Mouse (Mus musculus): ENCODE data around the gene Rab8b. TPM values are rescaled to one million over a fixed set of nuclear protein-coding genes. Genes with fewer than 3 reads are reported as not detected.

Rab8b gene
- polyA plus RNA-seq, 1 experiment from 2014 or later = 26.9 TPM

DNA sequence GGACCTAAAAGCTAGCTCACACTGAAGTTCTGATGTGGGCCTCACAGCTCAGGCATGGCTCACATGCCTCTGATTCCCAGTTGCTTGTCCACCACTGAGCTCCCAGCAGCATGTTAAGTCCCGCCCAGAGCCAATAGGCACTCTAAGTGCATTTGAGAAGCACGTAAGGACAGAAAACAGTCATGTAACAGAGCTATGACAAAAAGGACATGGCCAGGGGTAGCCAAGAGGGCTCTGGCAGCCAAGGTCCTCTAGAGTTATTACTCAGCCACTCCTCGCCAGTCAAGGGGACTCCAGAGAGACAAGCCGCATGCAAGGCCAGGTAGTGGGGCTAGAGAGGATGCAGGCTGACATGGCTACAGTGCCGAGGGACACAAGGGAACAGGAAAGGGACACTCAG is 60.0 kb downstream of the Rab8b start:
- WGBS = 94% methylated on average over 5 of the region's 5 CpGs
- Histone ChIP-seq H3K9me3 (ENCODE audit: control insufficient read depth, low read length) (no peaks in the 10 kb centered on the region), H3K4me3 (ENCODE audit: low read depth, low read length) (no peak overlapping the region), H3K9ac (ENCODE audit: low read length) (no peak overlapping the region), H3K4me2 (ENCODE audit: low read depth) (no peak overlapping the region), H3K27ac (ENCODE audit: low read depth, low read length) (no peak overlapping the region), H3K27me3 (ENCODE audit: control insufficient read depth, insufficient read depth, low read length) (no peaks in the 10 kb centered on the region), H3K36me3 (ENCODE audit: control insufficient read depth, insufficient read depth, low read length) (no peaks in the 10 kb centered on the region; the same call in 1 of the 2 replicates), H3K4me1 (ENCODE audit: control insufficient read depth, insufficient read depth, low read length) (no peaks in the 10 kb centered on the region)
- ATAC-seq (ENCODE audit: insufficient read depth, low FRiP score, low TSS enrichment) (no peak), DNase-seq (ENCODE audit: low spot score) (no peak)

GRCm38 (mm10) chr9:66855865-66856264 is 63.6 kb downstream of the Rab8b start:
- DNase-seq (ENCODE audit: low spot score) (peak; percentile 19), ATAC-seq (ENCODE audit: insufficient read depth, low FRiP score, low TSS enrichment) (no peak)
- H3K36me3 ChIP-seq (ENCODE audit: control insufficient read depth, insufficient read depth, low read length) = no peaks in the 10 kb centered on the region; the same call in 1 of the 2 replicates
- 39% methylated on average over 7 of the region's 7 CpGs for WGBS
- no peaks in the 10 kb centered on the region for H3K4me1 ChIP-seq (ENCODE audit: control insufficient read depth, insufficient read depth, low read length)
- no peak overlapping the region for H3K4me2 ChIP-seq (ENCODE audit: low read depth)
- no peaks in the 10 kb centered on the region for H3K27me3 ChIP-seq (ENCODE audit: control insufficient read depth, insufficient read depth, low read length)
- no peak overlapping the region for H3K27ac ChIP-seq (ENCODE audit: low read depth, low read length)
- H3K9ac ChIP-seq (ENCODE audit: low read length) = no peak overlapping the region
- H3K4me3 ChIP-seq (ENCODE audit: low read depth, low read length) = no peak overlapping the region
- H3K9me3 ChIP-seq (ENCODE audit: control insufficient read depth, low read length) = no peaks in the 10 kb centered on the region

DNA sequence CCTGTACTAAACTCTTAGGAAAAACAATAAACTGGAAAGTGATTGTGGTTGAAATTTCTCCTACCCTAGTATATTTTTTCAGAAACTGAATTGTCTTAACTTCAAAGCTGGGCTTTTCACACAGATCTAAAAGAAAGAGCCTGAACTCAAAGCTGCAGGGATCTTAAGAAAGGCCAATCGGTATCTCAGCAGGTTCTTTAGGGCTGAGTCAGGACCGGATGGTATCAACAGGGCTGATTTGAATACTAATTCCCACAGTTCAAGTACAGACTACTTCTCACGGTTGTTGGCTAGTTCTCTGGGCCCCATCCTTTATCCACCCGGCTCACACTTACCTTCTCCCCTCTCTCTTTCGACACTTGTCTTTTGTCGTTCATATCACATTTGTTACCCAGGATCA is 66.9 kb downstream of the Rab8b start:
- H3K27ac ChIP-seq (ENCODE audit: low read depth, low read length) = no peak overlapping the region

GRCm38 (mm10) chr9:66850966-66851365 is 68.5 kb downstream of the Rab8b start:
- Histone ChIP-seq H3K4me2 (ENCODE audit: low read depth) (no peak overlapping the region), H3K4me1 (ENCODE audit: control insufficient read depth, insufficient read depth, low read length) (no peaks in the 10 kb centered on the region), H3K9me3 (ENCODE audit: control insufficient read depth, low read length) (no peaks in the 10 kb centered on the region), H3K27me3 (ENCODE audit: control insufficient read depth, insufficient read depth, low read length) (no peaks in the 10 kb centered on the region), H3K9ac (ENCODE audit: low read length) (no peak overlapping the region), H3K27ac (ENCODE audit: low read depth, low read length) (no peak overlapping the region), H3K4me3 (ENCODE audit: low read depth, low read length) (no peak overlapping the region), H3K36me3 (ENCODE audit: control insufficient read depth, insufficient read depth, low read length) (no peaks in the 10 kb centered on the region; the same call in none of the 2 replicates)
- WGBS = 89% methylated on average over 5 of the region's 5 CpGs
- DNase-seq (ENCODE audit: low spot score) (peak; percentile 37), ATAC-seq (ENCODE audit: insufficient read depth, low FRiP score, low TSS enrichment) (no peak)

More for the DNA sequence above, 66.9 kb downstream of the Rab8b start:
- DNase-seq (ENCODE audit: low spot score) (no peak), ATAC-seq (ENCODE audit: insufficient read depth, low FRiP score, low TSS enrichment) (no peak)
- Histone ChIP-seq H3K9me3 (ENCODE audit: control insufficient read depth, low read length) (no peaks in the 10 kb centered on the region), H3K27me3 (ENCODE audit: control insufficient read depth, insufficient read depth, low read length) (no peaks in the 10 kb centered on the region), H3K36me3 (ENCODE audit: control insufficient read depth, insufficient read depth, low read length) (no peaks in the 10 kb centered on the region), H3K9ac (ENCODE audit: low read length) (no peak overlapping the region), H3K4me3 (ENCODE audit: low read depth, low read length) (no peak overlapping the region), H3K4me1 (ENCODE audit: control insufficient read depth, insufficient read depth, low read length) (no peaks in the 10 kb centered on the region), H3K4me2 (ENCODE audit: low read depth) (no peak overlapping the region)
- 41% methylated on average over 6 of the region's 6 CpGs for WGBS

DNA sequence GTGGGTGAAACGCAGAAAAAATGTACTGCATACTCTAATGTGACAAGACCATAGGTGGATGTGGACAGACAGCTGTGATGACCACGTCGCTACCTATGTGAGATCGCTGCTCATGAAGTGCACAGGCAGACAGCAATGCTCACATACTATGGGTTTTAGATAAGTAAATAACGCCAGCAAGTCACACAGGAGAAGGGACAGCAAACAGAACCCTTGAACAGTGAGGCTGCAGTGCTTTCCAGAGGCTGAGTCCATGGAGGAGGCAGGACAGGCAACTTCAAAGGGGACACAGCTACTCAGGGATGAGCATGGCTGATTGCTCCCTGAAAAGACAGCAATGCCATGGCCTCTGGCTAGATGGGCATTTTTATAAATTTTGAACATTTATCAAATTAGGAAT is 72.7 kb downstream of the Rab8b start:
- no peaks in the 10 kb centered on the region for H3K27me3 ChIP-seq (ENCODE audit: control insufficient read depth, insufficient read depth, low read length)
- no peak overlapping the region for H3K4me2 ChIP-seq (ENCODE audit: low read depth)
- no peak overlapping the region for H3K9ac ChIP-seq (ENCODE audit: low read length)
- no peaks in the 10 kb centered on the region for H3K4me1 ChIP-seq (ENCODE audit: control insufficient read depth, insufficient read depth, low read length)
- H3K9me3 ChIP-seq (ENCODE audit: control insufficient read depth, low read length) = no peaks in the 10 kb centered on the region
- no peak for ATAC-seq (ENCODE audit: insufficient read depth, low FRiP score, low TSS enrichment)
- WGBS = 91% methylated on average over 5 of the region's 5 CpGs
- DNase-seq (ENCODE audit: low spot score) = no peak
- H3K27ac ChIP-seq (ENCODE audit: low read depth, low read length) = no peak overlapping the region
- no peak overlapping the region for H3K4me3 ChIP-seq (ENCODE audit: low read depth, low read length)
- no peaks in the 10 kb centered on the region; the same call in none of the 2 replicates for H3K36me3 ChIP-seq (ENCODE audit: control insufficient read depth, insufficient read depth, low read length)

- H3K27me3 ChIP-seq (ENCODE audit: control insufficient read depth, insufficient read depth, low read length) = peaks cover 7% of the 10 kb centered on the region; the same call in 1 of the 2 replicates
- H3K4me2 ChIP-seq (ENCODE audit: low read depth) = peak overlapping the region; percentile 92
- peak overlapping the region; percentile 37 for H3K9ac ChIP-seq (ENCODE audit: low read length)
- WGBS = 0% methylated on average over 24 of the region's 24 CpGs
- H3K36me3 ChIP-seq (ENCODE audit: control insufficient read depth, insufficient read depth, low read length) = no peaks in the 10 kb centered on the region
- no peaks in the 10 kb centered on the region for H3K9me3 ChIP-seq (ENCODE audit: control insufficient read depth, low read length)
- peak; percentile 71 for ATAC-seq (ENCODE audit: insufficient read depth, low FRiP score, low TSS enrichment)
- peak overlapping the region; percentile 47 for H3K4me3 ChIP-seq (ENCODE audit: low read depth, low read length)
- DNase-seq (ENCODE audit: low spot score) = no peak
- peaks cover 6% of the 10 kb centered on the region; the same call in 1 of the 2 replicates for H3K4me1 ChIP-seq (ENCODE audit: control insufficient read depth, insufficient read depth, low read length)
- H3K27ac ChIP-seq (ENCODE audit: low read depth, low read length) = no peak overlapping the region
Measured at GRCm38 (mm10) chr9:66835097-66835480, 84.4 kb downstream of the Rab8b start.

- ATAC-seq (ENCODE audit: insufficient read depth, low FRiP score, low TSS enrichment) = peak; percentile 100
- peak; percentile 98 for DNase-seq (ENCODE audit: low spot score)
- Histone ChIP-seq H3K9ac (ENCODE audit: low read length) (peak within 1 kb of the TSS; percentile 37), H3K36me3 (ENCODE audit: control insufficient read depth, insufficient read depth, low read length) (no peaks in the 10 kb centered on the region), H3K4me2 (ENCODE audit: low read depth) (peak within 1 kb of the TSS; percentile 92), H3K27me3 (ENCODE audit: control insufficient read depth, insufficient read depth, low read length) (peaks cover 7% of the 10 kb centered on the region; the same call in 1 of the 2 replicates), H3K9me3 (ENCODE audit: control insufficient read depth, low read length) (no peaks in the 10 kb centered on the region), H3K4me1 (ENCODE audit: control insufficient read depth, insufficient read depth, low read length) (peaks cover 6% of the 10 kb centered on the region; the same call in 1 of the 2 replicates), H3K4me3 (ENCODE audit: low read depth, low read length) (peak within 1 kb of the TSS; percentile 47), H3K27ac (ENCODE audit: low read depth, low read length) (no peak within 1 kb of the TSS)
- WGBS = under 1% methylated on average over 57 of the region's 58 CpGs
Measured at GRCm38 (mm10) chr9:66834318-66835096, 85.0 kb downstream of the Rab8b start, which contains the start of gene Aph1c. Gene Aph1c, minus strand, starts transcription at chr9:66834726.

DNA sequence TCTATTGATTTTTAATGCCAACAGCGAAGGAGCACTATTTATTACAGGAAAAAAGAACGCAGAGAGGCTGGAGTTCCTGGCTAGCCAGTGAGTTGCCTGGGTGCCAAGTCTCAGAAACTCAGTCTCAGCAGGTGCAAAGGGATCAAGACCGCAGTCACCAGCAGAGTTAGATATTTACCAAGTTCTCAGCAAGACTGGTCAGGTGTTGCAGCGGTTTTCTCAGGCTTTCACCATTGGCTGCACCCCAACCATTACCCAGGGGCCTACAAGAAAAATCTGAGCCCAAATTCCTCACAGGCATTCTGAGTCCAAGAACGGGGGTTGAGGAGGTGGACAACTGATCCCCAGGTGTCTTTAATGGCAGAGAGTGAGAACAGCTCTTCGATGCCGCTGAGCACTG is 85.6 kb downstream of the Rab8b start:
- Histone ChIP-seq H3K27ac (ENCODE audit: low read depth, low read length) (no peak overlapping the region), H3K9ac (ENCODE audit: low read length) (no peak overlapping the region)

More for the DNA sequence above, 85.6 kb downstream of the Rab8b start:
- no peak for DNase-seq (ENCODE audit: low spot score)
- no peak for ATAC-seq (ENCODE audit: insufficient read depth, low FRiP score, low TSS enrichment)
- Histone ChIP-seq H3K27me3 (ENCODE audit: control insufficient read depth, insufficient read depth, low read length) (peaks cover 7% of the 10 kb centered on the region; the same call in 1 of the 2 replicates), H3K36me3 (ENCODE audit: control insufficient read depth, insufficient read depth, low read length) (no peaks in the 10 kb centered on the region), H3K9me3 (ENCODE audit: control insufficient read depth, low read length) (no peaks in the 10 kb centered on the region), H3K4me2 (ENCODE audit: low read depth) (peak overlapping the region; percentile 92), H3K4me3 (ENCODE audit: low read depth, low read length) (peak overlapping the region; percentile 47), H3K4me1 (ENCODE audit: control insufficient read depth, insufficient read depth, low read length) (peaks cover 6% of the 10 kb centered on the region; the same call in 1 of the 2 replicates)
- WGBS = 13% methylated on average over 7 of the region's 7 CpGs
